Comparison of ENCODE assay signal across 8 mouse cellular contexts in genomic region chr4:120032320-120032983, GRCm38 (mm10). TPM values are rescaled to one million over a fixed set of nuclear protein-coding genes. Genes with fewer than 3 reads are reported as not detected.
DNase-seq lines count a peak whose midpoint lies in the region; ATAC-seq and TF ChIP-seq lines count a peak whose summit lies in the region.

No protein-coding gene starts in this region.

- peak overlapping the region; percentile 97 for H3K4me2 ChIP-seq in embryonic facial prominence, embryonic 11.5 days (ENCODE audit: low read depth, low read length)
- H3K4me2 ChIP-seq in heart, embryonic 11.5 days, result peak overlapping the region; percentile 99
- peak overlapping the region; percentile 98 for H3K4me2 ChIP-seq in limb, embryonic 14.5 days (replicated peaks; ENCODE audit: low read depth, low read length, severe bottlenecking)
- H3K4me2 ChIP-seq in midbrain, embryonic 15.5 days, result peak overlapping the region; percentile 80

- H3K36me3 ChIP-seq in erythroblast, embryonic 14.5 days (ENCODE audit: control insufficient read depth), result no peaks in the 10 kb centered on the region
- no peaks in the 10 kb centered on the region for H3K36me3 ChIP-seq in embryonic facial prominence, embryonic 11.5 days (replicated peaks; ENCODE audit: control insufficient read depth, insufficient read depth, low read depth, low read length)
- H3K36me3 ChIP-seq in heart, embryonic 11.5 days (ENCODE audit: control insufficient read depth, insufficient read depth, low read length), result no peaks in the 10 kb centered on the region
- no peaks in the 10 kb centered on the region for H3K36me3 ChIP-seq in limb, embryonic 14.5 days (ENCODE audit: control insufficient read depth, insufficient read depth, low read length)
- no peaks in the 10 kb centered on the region for H3K36me3 ChIP-seq in midbrain, embryonic 15.5 days (replicated peaks)

- H3K4me1 ChIP-seq in erythroblast, embryonic 14.5 days (ENCODE audit: control insufficient read depth), result no peaks in the 10 kb centered on the region
- no peaks in the 10 kb centered on the region; the same call in 1 of the 2 replicates for H3K4me1 ChIP-seq in embryonic facial prominence, embryonic 11.5 days (ENCODE audit: control insufficient read depth, insufficient read depth, low read length)
- H3K4me1 ChIP-seq in heart, embryonic 11.5 days (ENCODE audit: control insufficient read depth, insufficient read depth, low read length), result peaks cover 3% of the 10 kb centered on the region; the same call in 1 of the 2 replicates
- H3K4me1 ChIP-seq in limb, embryonic 14.5 days (ENCODE audit: control insufficient read depth, insufficient read depth, low read length), result peaks cover 5% of the 10 kb centered on the region; the same call in 1 of the 2 replicates
- peaks cover 12% of the 10 kb centered on the region for H3K4me1 ChIP-seq in midbrain, embryonic 15.5 days

- peak overlapping the region; percentile 39 for H3K9ac ChIP-seq in embryonic facial prominence, embryonic 11.5 days (replicated peaks; ENCODE audit: low read length)
- H3K9ac ChIP-seq in heart, embryonic 11.5 days (ENCODE audit: low read depth, low read length), result peak overlapping the region; percentile 72; the same call in 1 of the 2 replicates
- H3K9ac ChIP-seq in limb, embryonic 14.5 days (ENCODE audit: low read depth, low read length, severe bottlenecking), result peak overlapping the region; percentile 57
- peak overlapping the region; percentile 59 for H3K9ac ChIP-seq in midbrain, embryonic 15.5 days

- H3K4me3 ChIP-seq in erythroblast, embryonic 14.5 days (replicated peaks), result peak overlapping the region; percentile 12
- H3K4me3 ChIP-seq in embryonic facial prominence, embryonic 11.5 days (ENCODE audit: low read depth, low read length), result peak overlapping the region; percentile 49
- peak overlapping the region; percentile 64 for H3K4me3 ChIP-seq in heart, embryonic 11.5 days (ENCODE audit: low read depth, low read length)
- peak overlapping the region; percentile 53 for H3K4me3 ChIP-seq in limb, embryonic 14.5 days (replicated peaks; ENCODE audit: low read length)
- peak overlapping the region; percentile 64 for H3K4me3 ChIP-seq in midbrain, embryonic 15.5 days

- H3K9me3 ChIP-seq in erythroblast, embryonic 14.5 days (ENCODE audit: control insufficient read depth, low read length), result no peaks in the 10 kb centered on the region
- no peaks in the 10 kb centered on the region for H3K9me3 ChIP-seq in embryonic facial prominence, embryonic 11.5 days (replicated peaks; ENCODE audit: control insufficient read depth, low read length)
- H3K9me3 ChIP-seq in heart, embryonic 11.5 days (replicated peaks; ENCODE audit: control insufficient read depth, low read length), result no peaks in the 10 kb centered on the region
- no peaks in the 10 kb centered on the region for H3K9me3 ChIP-seq in limb, embryonic 14.5 days (ENCODE audit: control insufficient read depth, low read length)
- H3K9me3 ChIP-seq in midbrain, embryonic 15.5 days, result no peaks in the 10 kb centered on the region

- peak; percentile 66 for DNase-seq in embryonic facial prominence, embryonic 11.5 days (ENCODE audit: low spot score)
- peak; percentile 48 for DNase-seq in kidney, adult 9 months
- peak; percentile 50 for DNase-seq in limb, embryonic 14.5 days (ENCODE audit: low spot score)
- peak; percentile 15 to 41 for DNase-seq in spleen, postnatal 10 days (ENCODE audit: low spot score in 2 of 2)

- H3K27ac ChIP-seq in embryonic facial prominence, embryonic 11.5 days (replicated peaks; ENCODE audit: low read depth, low read length), result no peak overlapping the region
- H3K27ac ChIP-seq in heart, embryonic 11.5 days (ENCODE audit: low read depth, low read length), result no peak overlapping the region
- no peak overlapping the region for H3K27ac ChIP-seq in limb, embryonic 14.5 days (replicated peaks; ENCODE audit: low read depth, low read length)
- peak overlapping the region; percentile 24 for H3K27ac ChIP-seq in midbrain, embryonic 15.5 days

- TF ChIP-seq POLR2A in limb, embryonic 14.5 days (IDR thresholded peaks at IDR 0.05; ENCODE audit: borderline replicate concordance, extremely low read depth, insufficient read depth, insufficient read length), result no peak

- under 1% methylated on average over 54 of the region's 70 CpGs for WGBS in embryonic facial prominence, embryonic 11.5 days
- 1% methylated on average over 58 of the region's 70 CpGs for WGBS in heart, embryonic 11.5 days (ENCODE audit: insufficient replicate concordance)
- 0% methylated on average over 28 of the region's 70 CpGs for WGBS in limb, embryonic 14.5 days
- under 1% methylated on average over 37 of the region's 70 CpGs for WGBS in midbrain, embryonic 15.5 days

- peaks cover 35% of the 10 kb centered on the region for H3K27me3 ChIP-seq in erythroblast, embryonic 14.5 days (ENCODE audit: control insufficient read depth)
- H3K27me3 ChIP-seq in embryonic facial prominence, embryonic 11.5 days (ENCODE audit: control insufficient read depth, insufficient read depth, low read length), result peaks cover 25% of the 10 kb centered on the region
- H3K27me3 ChIP-seq in heart, embryonic 11.5 days (ENCODE audit: control insufficient read depth, insufficient read depth, low read length), result peaks cover 38% of the 10 kb centered on the region
- peaks cover 42% of the 10 kb centered on the region for H3K27me3 ChIP-seq in limb, embryonic 14.5 days (ENCODE audit: control insufficient read depth, insufficient read depth, low read length)
- H3K27me3 ChIP-seq in midbrain, embryonic 15.5 days (replicated peaks), result peaks cover 30% of the 10 kb centered on the region

- ATAC-seq in erythroblast, adult 5-6 weeks (replicated peaks; ENCODE audit: low FRiP score, poor library complexity, severe bottlenecking), result no peak
- peak; percentile 53; the same call in 1 of the 2 replicates for ATAC-seq in embryonic facial prominence, embryonic 11.5 days (replicated peaks; ENCODE audit: insufficient number of reproducible peaks, low FRiP score, low TSS enrichment, low read depth)
- peak; percentile 64 for ATAC-seq in heart, embryonic 11.5 days (replicated peaks; ENCODE audit: insufficient number of reproducible peaks, low FRiP score, low TSS enrichment)
- peak; percentile 86 for ATAC-seq in limb, embryonic 14.5 days (ENCODE audit: low FRiP score, low read depth)
- ATAC-seq in midbrain, embryonic 15.5 days (replicated peaks), result peak; percentile 81

RNA-seq across cellular contexts. Expression of gene AL607142.1, which starts 32.3 kb away (rescaled TPM):
- polyA plus RNA-seq in erythroblast, embryonic 14.5 days (2012), result not detected in 2 replicates
- total RNA-seq in erythroblast, adult 5-6 weeks (2015; ENCODE audit: low replicate concordance), result not detected in 2 replicates
- not detected in 2 replicates for total RNA-seq in erythroblast, adult 5-6 weeks (2017; ENCODE audit: low replicate concordance)
- not detected in 2 replicates for polyA plus RNA-seq in embryonic facial prominence, embryonic 11.5 days (2014; fragmentation: Nextera tagmentation; extraction: Ambion mirVana)
- not detected in 2 replicates for polyA plus RNA-seq in heart, embryonic 11.5 days (2014; fragmentation: Nextera tagmentation; extraction: Ambion mirVana)
- not detected in 2 replicates for polyA plus RNA-seq in limb, embryonic 14.5 days (2012; rRNA removed)
- not detected in 2 replicates for polyA plus RNA-seq in limb, embryonic 14.5 days (2014; fragmentation: Nextera tagmentation; extraction: Ambion mirVana)
- not detected in 2 replicates for polyA plus RNA-seq in midbrain, embryonic 15.5 days (2015; fragmentation: Nextera tagmentation; extraction: Ambion mirVana)

Comparison
In these comparisons a context has a peak if more than half of its experiments do, and no peak if none do; other contexts are left out.
1. H3K4me3 ChIP-seq: peak in every context shown above with its lines; median percentile 64 in heart, embryonic 11.5 days; 64 in midbrain, embryonic 15.5 days; 53 in limb, embryonic 14.5 days; 49 in embryonic facial prominence, embryonic 11.5 days; 12 in erythroblast, embryonic 14.5 days.